Mouse (Mus musculus) heart, embryonic 14.5 days (tissue): ENCODE results near the gene Cep57. TPM values are rescaled to one million over a fixed set of nuclear protein-coding genes. Genes with fewer than 3 reads are reported as not detected.

ENCODE experiments used
- polyA plus RNA-seq: library from polyadenylated mRNA; unstranded; fragments of >200 nt; fragmentation: Nextera tagmentation; extraction: Ambion mirVana; gene quantifications from 2 replicates; pipeline ENCODE4 v1.2.1, GENCODE M21; 2014

Cep57 gene
- polyA plus RNA-seq, 1 experiment from 2014 or later = 42.0 TPM

Other genes with a start within 250 kb of the Cep57 start
- gene Mtmr2, start 78.7 kb downstream of the Cep57 start, polyA plus RNA-seq = 46.9 and 48.2 TPM in 2 replicates
- gene Fam76b, start 609 bp upstream of the Cep57 start, polyA plus RNA-seq = 18.4 and 20.4 TPM in 2 replicates